Mouse (Mus musculus) yolk sac, embryonic 10.5 days (tissue): Measurements from ENCODE around the gene Cgnl1.
"Not testable (repeated sequence)": the region's sequence is repeated elsewhere in the genome, so short reads cannot be mapped to it uniquely, and the experiment has no call there.

Experiments used
- DNase-seq: peaks from one replicate; pipeline ENCODE4 v3.0.0-alpha.2; 2017; ENCODE audit warnings: low spot score

The Cgnl1 gene

DNA sequence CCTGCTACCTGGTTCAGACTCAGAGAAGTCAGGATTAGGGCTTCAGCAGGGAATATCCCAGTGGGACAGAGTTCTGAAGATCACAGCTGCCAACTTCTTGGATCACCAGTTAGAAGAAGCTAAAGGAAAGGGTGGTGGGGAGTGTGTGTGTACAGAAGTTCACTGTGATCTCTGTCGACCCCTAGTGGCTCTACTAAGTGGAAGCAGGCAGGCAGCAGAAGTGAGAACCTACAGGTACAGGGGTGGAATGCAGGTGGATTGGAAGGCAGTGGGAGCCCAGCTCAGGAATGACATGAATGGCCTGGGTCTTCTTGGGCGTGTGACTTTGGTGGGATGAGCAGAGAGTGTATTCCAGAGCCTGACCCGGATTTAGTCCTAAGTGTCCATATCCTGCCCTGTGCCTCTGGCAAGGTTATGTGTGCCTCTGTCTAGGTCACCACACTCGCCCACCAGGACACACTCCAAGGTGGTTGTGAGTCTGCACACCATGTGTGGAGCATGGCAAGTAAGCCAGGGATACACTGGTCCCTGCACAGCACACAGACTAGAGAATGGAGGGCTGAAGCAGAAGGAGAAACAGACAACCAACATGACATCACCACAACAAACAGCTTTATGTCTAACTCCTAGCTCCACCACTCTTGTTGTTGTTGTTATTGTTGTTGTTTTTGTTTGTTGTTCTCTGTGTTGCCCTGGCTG, 147.4 kb downstream of the Cgnl1 start:
- no peak for DNase-seq

- no peak for DNase-seq
Measured at GRCm38 (mm10) chr9:71622593-71622992, 148.8 kb downstream of the Cgnl1 start.

GRCm38 (mm10) chr9:71621968-71622367, 149.4 kb downstream of the Cgnl1 start:
- DNase-seq = no peak

DNA sequence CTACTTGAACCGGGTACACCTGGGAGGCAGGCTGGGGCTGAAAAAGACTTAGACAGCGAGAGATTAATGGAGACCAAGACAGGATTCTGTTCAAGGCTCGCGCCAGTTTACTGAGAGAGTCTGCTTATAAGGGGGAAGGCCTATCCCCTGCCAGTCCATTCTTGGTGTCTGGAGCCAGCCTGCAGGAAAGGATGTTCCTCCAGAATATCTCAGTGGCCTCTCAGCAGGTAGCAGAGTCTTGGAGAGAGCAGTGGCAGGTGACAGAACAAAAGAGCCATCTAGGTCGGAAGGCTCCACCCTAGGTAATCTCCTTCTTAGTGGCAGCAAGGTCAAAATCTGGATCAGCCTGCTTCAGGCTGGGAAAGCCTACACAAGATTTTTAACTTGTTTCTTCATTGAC, 151.3 kb downstream of the Cgnl1 start:
- DNase-seq = not testable (repeated sequence)

- DNase-seq = no peak
Measured at GRCm38 (mm10) chr9:71617363-71617762, 154.0 kb downstream of the Cgnl1 start.

- DNase-seq = peak; percentile 55
Measured at GRCm38 (mm10) chr9:71616185-71616584, 155.2 kb downstream of the Cgnl1 start.

DNA sequence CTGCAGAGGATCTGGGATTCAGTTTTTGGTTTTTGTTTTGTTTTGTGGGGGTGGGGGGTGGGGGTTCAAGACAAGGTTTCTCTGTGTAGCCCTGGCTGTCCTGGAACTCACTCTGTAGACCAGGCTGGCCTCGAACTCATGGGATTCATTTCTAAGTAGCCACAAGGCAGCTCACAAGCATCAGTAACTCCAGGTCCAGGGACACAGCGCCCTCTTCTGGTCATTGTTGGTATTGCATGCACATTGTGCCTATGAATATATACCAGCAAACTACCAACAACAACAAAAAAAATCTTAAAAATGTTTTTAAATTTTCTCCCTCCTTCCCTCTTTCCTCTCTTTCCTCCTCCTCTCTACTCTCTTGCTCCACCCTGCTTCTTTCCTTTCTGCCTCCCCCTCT, 156.8 kb downstream of the Cgnl1 start:
- DNase-seq = no peak

GRCm38 (mm10) chr9:71612981-71613380, 158.4 kb downstream of the Cgnl1 start:
- DNase-seq = no peak

- DNase-seq = no peak
Measured at GRCm38 (mm10) chr9:71611876-71612275, 159.5 kb downstream of the Cgnl1 start.

- DNase-seq = no peak
Measured at GRCm38 (mm10) chr9:71609010-71609409, 162.4 kb downstream of the Cgnl1 start.

GRCm38 (mm10) chr9:71606296-71607057, 164.9 kb downstream of the Cgnl1 start:
- DNase-seq = peak; percentile 30

GRCm38 (mm10) chr9:71604914-71605635, 166.3 kb downstream of the Cgnl1 start:
- no peak for DNase-seq

- DNase-seq = no peak
Measured at GRCm38 (mm10) chr9:71599861-71600260, 171.5 kb downstream of the Cgnl1 start.

DNA sequence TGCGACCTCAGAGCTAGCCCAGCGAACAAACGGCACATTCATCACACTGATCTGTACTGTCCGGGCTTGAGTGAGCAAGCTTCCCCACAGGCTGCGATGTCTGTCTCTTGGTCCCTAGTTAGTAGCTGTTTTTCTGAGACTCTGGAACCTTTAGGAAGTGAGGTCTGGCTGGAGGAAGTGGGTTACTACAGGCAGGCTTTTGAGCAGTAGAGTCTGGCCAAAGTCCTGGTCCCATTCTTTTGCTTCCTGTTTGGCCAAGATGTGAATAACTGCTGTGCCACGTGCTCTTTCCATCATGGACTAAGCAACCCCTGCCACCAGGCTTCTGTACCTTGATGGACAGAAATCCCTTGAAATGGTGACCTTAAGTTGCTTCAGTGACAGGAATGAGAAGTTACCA, 174.5 kb downstream of the Cgnl1 start:
- DNase-seq = no peak

GRCm38 (mm10) chr9:71592577-71593285, 178.7 kb downstream of the Cgnl1 start:
- no peak for DNase-seq

DNA sequence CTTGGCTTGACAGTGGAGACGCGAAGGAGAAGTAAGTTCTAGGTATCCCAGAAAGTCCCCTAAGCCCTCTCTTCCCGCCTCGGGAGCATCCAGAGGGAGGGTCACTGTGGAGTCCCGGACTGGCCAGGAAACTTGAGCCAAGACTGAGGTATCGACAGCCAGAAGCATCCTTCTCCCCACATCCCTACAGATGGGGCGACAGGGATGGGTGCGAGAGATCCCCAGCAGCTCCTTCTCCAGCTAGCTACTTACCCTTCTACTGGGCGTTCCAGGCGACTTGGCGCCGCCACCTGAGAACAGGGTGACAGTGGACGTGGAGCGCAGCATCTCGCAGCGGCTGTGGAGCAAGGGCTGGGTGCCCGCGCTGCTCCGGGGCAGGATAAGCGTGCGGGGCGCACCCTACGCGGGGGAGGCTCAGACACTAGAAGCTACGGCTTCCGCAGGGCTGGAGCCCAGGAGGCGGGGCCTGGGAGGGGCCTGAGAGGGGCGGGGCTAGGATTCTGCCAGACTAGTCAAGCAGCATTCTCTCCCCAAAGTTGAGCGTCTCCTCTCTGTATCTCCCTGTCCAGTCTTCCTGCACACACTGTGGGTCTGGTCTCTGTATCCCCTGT, 179.4 kb downstream of the Cgnl1 start, which contains the start of gene Myzap:
Gene Myzap (minus strand): TSS at position 423 of the 611 bp plus-strand sequence.
- DNase-seq = peak; percentile 84

GRCm38 (mm10) chr9:71591106-71591505, 180.3 kb downstream of the Cgnl1 start:
- no peak for DNase-seq

GRCm38 (mm10) chr9:71589771-71590170, 181.6 kb downstream of the Cgnl1 start:
- DNase-seq = no peak

GRCm38 (mm10) chr9:71588930-71589592, 182.3 kb downstream of the Cgnl1 start:
- DNase-seq = no peak

DNA sequence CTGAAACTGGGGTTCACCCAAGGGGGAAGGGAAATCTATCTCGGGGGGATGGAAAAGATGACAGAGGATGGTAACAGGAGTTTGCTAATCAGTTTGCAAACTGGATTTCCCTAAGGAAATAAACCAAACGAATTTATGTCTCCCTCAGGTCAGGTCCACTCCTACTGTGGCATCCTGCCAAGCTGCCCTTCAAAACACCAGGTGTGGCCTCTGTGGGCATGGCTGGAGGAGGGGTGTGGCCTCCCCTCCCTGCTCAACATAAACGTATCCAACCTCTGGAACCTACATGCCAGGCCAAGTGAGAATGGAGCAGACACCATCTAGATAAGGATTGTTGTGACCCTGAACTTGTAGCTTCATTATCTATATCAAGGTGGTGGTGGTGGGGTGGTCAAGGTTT, 185.0 kb downstream of the Cgnl1 start:
- no peak for DNase-seq

- no peak for DNase-seq
Measured at GRCm38 (mm10) chr9:71582771-71583170, 188.6 kb downstream of the Cgnl1 start.
